Mouse (Mus musculus) right cerebral cortex, postnatal 36 days (tissue): ENCODE data around the gene Tmem115.
"Not testable (repeated sequence)": the region's sequence is repeated elsewhere in the genome, so short reads cannot be mapped to it uniquely, and the experiment has no call there.

ENCODE experiments used
- DNase-seq, 2 experiments: peaks; one replicate each; pipeline ENCODE4 v3.0.0; 2022; ENCODE audit warnings: low spot score in 2 of 2, mixed read lengths in 1 of 2

The Tmem115 gene

DNA sequence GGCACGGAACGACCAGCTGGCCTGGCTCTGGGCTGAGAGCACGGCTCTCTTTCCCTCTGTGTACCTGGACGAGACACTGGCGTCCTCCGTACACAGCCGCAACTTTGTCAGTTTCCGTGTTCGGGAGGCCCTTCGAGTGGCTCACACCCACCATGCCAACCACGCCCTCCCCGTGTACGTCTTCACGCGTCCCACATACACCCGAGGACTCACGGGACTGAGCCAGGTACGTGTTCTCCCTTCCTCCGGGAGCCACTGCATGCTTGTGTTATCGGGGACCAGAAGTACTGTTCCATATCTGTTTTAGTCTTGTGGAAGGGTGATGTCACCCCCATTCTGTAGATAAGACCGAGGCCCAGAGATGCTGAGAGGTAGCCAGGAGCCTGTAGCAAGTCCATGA lies 37.1 kb downstream of the Tmem115 start:
- DNase-seq: no peak

DNA sequence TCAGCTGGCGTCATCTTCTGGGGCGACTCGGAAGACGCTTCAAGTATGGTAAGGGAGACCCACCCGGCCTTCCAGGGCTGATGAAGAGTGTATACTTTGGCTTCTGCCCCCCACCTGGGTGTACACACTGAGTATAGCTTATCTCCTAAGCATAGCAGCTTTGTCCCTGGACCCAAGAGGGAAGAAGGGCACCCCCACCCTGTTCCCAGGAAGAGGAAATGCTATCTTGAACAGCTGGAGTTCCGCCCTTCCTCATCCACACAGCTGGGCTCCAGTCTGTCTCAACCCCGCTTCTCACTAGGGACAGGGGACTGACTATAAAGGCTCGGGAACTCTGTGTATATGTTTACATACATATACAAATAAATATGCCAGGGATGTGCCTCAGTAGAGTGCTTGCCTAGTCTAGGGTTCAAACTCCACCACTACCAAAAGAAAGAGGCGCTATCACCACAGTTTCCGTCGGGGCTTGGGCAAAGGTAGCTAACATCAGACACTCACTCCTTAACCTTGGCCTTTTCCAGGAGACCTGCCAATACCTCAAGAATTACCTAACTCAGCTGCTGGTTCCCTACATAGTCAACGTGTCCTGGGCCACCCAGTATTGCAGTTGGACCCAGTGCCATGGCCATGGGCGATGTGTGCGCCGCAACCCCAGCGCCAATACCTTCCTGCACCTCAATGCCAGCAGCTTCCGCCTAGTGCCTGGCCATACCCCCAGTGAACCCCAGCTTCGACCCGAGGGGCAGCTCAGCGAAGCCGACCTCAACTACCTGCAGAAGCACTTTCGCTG lies 38.0 kb downstream of the Tmem115 start:
- DNase-seq: no peak

DNA sequence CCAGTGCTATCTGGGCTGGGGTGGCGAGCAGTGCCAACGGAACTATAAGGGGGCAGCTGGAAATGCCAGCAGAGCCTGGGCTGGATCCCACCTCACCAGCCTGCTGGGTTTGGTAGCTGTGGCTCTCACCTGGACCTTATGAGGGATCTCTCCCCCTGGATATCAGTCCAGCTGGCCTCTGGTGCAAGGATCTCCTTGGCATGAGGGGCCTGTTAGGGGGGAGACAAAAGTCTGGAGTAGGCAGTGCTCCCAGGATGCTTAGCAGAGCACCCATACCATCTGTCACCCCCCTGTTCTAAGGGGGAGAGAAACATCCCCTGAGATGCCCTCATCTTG lies 38.5 kb downstream of the Tmem115 start:
- no peak for DNase-seq

DNA sequence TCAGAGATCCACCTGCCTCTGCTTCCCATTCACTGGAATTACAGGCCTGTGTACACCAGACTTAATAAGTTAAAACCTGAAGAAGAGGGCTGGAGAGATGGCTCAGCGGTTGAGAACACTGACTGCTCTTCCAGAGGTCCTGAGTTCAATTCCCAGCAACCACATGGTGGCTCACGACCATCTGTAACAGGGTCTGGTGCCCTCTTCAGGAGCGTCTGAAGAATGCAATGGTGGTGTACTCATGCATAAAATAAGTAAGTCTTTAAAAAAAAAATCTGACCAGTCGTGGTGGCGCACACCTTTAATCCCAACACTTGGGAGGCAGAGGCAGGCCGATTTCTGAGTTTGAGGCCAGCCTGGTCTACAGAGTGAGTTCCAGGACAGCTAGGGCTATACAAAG lies 40.0 kb downstream of the Tmem115 start:
- not testable (repeated sequence) for DNase-seq

DNA sequence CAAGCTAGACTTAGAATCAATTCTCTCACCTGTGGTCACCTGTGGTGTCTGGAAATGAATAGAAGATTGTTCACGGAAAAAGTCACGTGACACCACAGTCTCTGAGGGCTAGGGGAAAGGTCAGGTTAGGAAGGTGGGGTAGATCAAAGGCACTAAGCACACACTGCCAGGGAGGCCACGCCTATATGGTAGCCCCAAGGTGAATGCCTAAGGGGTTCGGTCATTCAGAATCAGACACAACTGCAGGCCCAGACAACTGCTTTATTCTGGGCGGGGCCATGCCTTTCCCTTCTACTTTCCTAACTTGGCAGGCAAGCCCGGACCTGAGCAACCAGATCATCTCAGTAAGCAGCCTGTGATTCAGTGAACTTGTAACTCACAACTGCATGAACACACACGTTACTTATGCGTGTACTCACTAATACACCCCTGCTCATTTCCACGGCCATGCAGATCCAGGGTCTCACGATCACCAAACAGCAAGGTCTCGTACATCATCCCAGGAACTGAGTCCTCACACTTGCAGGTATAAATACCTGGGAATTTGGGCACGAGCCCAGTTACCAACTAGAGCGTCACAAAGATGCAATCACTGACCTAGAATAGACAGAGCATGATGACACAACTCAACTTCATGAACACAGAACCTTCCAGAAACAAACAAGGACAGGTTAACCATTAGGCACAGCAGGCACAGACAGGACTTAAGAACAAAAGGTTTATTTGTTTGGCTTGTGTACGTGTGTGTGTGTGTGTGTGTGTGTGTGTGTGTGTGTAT lies 42.0 kb downstream of the Tmem115 start:
- no peak for DNase-seq

DNA sequence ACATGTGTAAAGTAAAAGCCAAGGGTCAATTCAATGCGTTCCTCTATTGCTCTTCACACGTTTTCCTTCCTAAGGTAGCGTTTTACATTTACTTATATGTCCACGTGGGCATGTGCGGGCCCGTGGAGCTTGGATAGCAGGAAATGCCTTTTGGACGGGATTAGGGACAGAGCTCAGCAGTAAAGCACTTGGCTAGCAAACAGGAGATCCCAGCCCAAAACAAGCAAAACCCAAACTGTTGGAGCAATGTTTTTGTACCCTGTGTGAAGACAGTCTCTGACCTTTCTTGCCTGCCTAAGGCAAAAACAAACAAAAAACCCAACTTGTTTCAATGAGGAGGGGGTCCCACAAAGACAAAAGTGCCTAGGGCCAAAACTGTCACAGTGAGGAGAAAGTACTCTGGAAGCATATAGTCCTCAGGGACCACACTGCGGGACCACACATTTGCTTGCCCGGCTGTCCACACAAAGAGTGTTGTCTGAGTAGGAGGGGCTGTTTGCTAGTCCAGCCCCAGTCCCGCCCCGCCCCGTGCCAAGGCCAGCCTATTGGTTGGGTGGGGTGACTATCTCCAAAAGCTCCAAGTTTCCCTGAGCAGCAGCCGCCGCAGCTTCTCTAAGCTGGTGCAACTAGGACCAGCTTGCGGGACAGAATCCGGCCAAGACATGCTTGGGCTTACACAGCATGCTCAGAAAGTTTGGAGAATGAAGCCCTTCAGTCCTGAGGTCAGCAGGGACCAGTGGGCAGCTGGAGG lies 42.8 kb downstream of the Tmem115 start, which contains the start of gene Hyal1:
Gene Hyal1, plus strand, starts transcription at position 571 of the 751 bp plus-strand sequence.
- DNase-seq: no peak

DNA sequence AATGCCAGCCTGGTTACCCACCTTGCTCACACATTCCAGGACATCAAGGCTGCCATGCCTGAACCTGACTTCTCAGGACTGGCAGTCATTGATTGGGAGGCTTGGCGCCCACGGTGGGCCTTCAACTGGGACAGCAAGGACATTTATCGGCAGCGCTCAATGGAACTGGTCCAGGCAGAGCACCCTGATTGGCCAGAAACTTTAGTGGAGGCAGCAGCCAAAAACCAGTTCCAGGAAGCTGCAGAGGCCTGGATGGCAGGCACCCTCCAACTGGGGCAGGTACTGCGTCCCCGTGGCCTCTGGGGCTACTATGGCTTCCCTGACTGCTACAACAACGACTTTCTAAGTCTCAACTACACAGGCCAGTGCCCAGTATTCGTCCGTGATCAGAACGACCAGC lies 44.1 kb downstream of the Tmem115 start:
- DNase-seq: no peak

DNA sequence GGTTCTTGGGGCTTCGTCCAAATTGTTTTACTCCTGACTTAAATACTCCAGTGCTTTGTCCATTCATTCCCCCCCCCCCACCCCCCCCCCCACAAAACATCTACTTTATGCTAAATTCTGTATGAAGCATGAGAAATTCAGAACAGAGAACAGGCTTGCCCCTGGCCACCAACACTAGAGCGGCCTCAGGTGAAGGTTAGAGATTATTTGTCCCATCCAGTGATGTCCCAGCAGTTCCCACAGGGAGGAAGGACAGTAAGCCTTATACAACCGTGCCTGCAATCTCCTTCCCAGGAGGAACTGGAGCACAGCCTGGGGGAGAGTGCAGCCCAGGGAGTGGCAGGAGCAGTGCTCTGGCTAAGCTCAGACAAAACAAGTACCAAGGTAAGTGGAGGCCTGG lies 44.8 kb downstream of the Tmem115 start, which contains the start of gene Naa80:
Gene Naa80, plus strand, starts transcription at position 301 of the 400 bp plus-strand sequence.
- no peak for DNase-seq

DNA sequence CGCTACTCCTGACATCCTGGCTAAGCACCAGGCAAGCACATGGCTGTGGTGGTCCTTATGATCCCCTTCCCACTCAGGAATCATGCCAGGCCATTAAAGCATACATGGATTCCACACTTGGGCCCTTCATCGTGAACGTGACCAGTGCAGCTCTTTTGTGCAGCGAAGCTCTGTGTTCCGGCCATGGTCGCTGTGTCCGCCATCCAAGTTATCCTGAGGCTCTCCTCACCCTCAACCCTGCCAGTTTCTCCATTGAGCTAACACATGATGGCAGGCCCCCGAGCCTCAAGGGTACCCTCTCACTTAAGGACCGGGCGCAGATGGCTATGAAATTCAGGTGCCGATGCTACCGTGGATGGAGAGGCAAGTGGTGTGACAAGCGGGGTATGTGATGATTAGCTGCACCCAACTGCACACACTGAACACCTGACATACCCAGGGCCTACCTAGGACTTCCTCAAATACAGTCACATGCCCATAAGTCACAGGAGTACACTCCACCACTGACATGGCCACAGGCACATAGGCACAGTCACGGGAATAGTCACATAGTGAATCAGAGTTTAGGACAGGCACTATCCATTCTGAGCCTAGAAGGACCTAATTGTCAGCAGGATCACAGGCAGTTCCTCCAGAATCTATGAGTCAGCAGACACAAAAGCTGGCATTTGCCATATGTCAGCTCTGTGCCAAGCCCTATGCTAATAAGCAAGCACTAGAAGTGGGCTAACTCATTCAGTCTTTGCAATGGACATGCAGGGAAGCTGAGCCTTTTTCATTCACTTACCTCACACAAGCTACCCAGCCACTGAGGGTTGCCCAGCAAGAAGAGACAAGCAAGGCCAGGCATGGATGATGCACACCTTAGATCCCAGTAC lies 45.5 kb downstream of the Tmem115 start:
- DNase-seq: no peak

DNA sequence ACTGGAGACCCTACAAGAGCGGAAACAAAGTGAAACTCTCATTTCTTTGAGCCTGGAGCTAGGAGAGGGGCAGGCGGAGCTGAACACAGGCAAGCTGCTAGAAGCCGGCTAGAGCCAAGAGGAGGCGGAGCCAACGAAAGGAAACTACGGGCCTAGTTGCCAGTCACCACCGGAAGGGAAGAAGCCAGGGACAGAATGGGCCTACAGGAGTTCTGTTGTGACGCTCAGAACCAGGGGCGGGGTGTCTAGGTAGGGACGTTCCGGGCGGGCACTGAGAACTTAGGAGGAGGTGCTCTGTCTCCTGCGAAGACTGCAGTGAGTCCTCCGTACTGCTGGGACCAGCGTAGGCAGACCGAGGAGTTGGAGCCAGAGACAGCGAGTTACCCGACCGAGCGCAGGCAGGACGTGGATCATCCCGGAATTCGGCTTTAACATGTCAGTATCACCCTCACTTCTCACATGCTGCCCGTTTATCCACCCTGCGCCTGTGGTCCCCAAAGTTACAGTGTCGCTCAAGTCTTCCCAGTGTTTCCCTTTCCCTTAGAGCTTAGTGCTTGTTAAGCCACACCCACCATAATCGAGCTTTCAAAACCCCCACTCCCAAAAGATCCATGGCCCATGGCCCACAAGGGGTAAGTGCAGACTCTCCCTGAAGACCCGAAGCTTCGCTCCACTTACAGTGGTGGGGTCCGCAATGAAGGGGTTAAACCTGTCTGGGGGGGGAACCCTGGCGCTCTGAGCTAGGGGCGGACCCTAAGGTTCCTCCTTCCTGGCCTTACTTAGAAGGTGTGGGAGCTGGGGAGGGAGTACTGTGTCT lies 47.0 kb downstream of the Tmem115 start, which contains the start of gene Hyal3:
Gene Hyal3, plus strand, starts transcription at position 318 of the 817 bp plus-strand sequence.
- DNase-seq: peak; percentile 86 to 91

DNA sequence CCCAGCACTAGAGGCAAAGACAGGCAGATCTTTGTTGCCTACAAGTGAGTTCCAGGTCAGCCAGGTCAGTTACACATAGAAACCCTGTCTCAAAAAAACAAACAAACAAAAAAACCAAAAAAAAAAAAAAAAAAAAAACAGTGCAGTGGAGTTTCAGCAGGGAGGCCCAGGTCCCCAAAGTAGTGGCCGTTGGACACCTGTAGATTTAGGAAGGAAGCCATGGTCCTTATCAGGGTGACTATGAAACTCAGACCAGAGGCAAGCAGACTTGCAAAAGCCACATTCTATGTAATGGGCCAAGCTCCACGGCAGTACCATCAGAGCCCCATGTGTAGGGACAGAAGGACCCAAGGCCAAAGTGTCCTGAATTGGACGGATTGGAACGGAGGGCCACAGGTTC lies 47.8 kb downstream of the Tmem115 start:
- DNase-seq: no peak

DNA sequence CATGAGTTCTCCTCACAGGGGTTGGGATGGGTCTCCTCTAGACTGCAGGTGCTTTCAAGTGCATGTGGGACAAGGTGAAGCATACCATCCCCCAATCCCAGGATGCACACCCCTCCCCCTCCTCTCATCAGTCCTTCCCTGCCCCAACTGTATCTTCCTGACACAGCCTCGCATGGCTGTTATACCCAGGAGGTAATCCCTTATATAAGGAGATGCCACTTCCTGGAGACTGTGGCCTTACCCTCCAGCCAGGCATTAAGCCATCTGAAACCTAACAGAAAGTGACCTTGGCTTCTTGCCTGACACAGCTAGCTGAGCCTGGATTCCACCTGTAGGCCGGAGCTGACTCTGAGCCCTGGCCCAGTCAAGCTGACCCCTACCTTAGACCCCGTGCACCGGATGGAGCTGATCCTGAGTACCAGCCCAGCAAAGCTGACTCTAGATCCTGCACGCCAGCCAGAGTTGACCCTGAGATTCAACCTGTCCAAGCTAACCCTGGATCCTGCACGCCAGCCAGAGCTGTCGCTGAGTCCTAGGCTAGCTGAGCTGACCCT lies 48.8 kb downstream of the Tmem115 start:
- no peak for DNase-seq

DNA sequence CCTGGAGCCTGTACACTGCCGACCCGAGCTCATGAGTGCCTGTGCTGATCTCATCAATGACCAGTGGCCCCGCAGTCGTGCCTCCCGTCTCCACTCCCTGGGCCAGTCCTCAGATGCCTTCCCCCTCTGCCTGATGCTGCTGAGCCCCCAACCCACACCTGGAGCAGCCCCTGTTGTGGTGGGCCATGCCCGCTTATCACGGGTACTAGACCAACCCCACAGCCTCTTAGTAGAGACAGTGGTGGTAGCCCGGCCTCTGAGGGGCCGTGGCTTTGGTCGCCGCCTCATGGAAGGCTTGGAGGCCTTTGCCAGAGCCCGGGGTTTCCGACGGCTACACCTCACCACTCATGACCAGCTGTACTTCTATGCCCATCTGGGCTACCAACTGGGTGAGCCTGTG lies 49.4 kb downstream of the Tmem115 start:
- DNase-seq: no peak

DNA sequence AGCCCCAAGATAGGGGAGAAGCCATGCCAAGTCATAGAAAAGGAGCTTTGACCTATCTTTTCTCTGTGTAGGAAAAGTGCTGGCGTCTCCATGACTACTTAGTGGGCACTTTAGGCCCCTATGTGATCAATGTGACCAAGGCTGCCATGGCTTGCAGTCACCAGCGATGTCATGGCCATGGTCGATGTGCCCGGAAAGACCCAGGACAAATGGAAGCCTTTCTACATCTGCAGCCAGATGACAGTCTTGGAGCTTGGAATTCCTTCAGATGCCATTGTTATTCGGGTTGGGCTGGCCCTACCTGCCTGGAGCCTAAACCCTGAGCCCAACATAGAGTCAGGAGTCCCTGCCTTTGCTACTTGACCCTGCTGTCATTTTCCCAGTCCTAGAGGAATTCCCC lies 52.8 kb downstream of the Tmem115 start:
- DNase-seq: no peak

DNA sequence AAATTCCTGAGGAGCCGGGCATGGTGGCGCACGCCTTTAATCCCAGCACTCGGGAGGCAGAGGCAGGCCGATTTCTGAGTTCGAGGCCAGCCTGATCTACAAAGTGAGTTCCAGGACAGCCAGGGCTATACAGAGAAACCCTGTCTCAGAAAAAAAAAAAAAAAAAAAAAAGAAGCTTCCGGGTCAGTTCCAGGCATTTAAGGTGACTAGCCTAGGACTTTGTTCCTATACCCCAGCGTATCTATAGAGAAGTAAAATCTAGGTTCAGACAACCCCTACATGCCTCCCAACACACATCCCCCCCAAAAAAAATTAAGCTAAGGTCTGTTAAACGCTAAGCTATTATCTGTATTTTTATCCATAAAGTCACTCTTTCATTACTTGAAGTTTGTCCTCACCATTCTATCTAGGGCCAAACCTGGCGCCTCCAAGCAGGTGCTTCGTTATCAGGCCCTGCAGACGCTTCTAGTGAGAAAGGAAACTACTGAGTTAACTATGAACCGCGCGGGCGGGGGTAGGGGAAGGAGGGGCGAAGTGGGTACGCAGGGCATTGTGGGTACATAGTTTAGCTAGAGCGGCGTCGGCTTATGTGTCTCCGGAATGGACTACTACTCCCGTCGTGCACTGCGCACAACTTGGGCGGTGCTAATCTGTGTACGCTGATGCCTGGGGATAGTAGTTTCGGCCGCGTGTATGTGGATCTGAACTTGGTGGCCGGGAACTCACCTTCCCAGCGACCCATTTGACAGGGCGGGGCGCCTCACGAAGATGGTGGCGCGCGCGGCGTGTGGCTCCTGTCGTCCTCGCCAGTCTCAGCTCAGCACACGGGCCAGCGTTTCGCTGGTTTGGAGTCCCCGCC lies 53.5 kb downstream of the Tmem115 start, which contains the start of gene Ifrd2:
Gene Ifrd2, plus strand, starts transcription at position 669 of the 859 bp plus-strand sequence.
- peak; percentile 99 for DNase-seq

DNA sequence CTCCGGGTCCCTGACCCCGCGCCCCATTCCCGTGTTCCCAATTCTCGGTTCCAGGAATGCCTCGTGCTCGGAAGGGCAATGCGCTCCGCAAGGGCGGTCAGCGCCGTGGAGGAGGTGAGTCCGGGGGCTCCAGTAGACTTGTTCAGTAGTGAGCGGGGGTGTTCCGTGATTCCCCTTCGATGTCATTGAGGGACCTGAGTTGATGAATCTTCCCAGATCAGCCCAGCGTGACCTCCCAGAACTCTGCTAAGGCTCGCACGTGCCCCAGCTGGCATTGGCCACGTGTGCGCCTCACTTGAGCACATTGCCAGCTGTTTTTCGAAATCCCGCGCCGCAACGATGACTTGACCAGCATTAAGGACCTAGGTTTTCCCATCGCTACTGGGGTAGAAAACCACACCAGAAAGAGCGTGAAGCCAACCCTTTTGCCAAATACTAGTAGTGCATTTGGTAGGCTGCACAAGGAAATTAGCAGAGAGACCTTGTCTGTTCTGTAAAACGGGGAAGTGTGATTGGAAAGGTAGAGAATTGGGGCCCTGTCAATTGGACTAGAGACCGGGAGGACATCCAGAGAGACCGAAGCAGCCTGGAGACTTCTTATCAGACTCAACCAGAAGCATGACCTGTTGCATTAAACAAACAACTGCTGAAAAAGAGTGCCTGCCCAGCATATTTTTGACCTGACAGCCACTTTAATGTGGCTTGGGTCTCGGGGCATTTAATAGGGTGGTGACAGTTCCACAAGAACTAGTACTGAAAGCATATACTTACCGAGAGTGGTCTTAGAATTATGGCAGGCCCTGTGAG lies 54.3 kb downstream of the Tmem115 start:
- DNase-seq: no peak
